Mouse (Mus musculus) forebrain, embryonic 12.5 days (tissue): ENCODE data around the gene Fam133b. TPM values are rescaled to one million over a fixed set of nuclear protein-coding genes. Genes with fewer than 3 reads are reported as not detected.

Experiments used
- ATAC-seq: fragments of 200-750 bp; cut with Nextera tagmentation; 2 replicates; pipeline ENCODE4 v1.8.0; 2017; ENCODE audit warnings: moderate TSS enrichment; ENCODE audit not compliant: low FRiP score
- H3K27ac ChIP-seq: fragments of 300-500 bp; sonication (generic); 2 replicates; pipeline ENCODE4 v1.5.1; 2016; ENCODE audit warnings: mild to moderate bottlenecking
- H3K27me3 ChIP-seq: fragments of 300-500 bp; sonication (generic); 2 replicates; pipeline ENCODE4 v1.6.1; 2016; ENCODE audit warnings: mild to moderate bottlenecking
- H3K36me3 ChIP-seq: fragments of 300-500 bp; sonication (generic); replicated peaks from 2 replicates; pipeline ENCODE4 v1.6.1; 2016; ENCODE audit warnings: mild to moderate bottlenecking
- H3K4me1 ChIP-seq: fragments of 300-500 bp; sonication (generic); 2 replicates; pipeline ENCODE4 v1.6.1; 2016
- H3K4me2 ChIP-seq: fragments of 300-500 bp; sonication (generic); 2 replicates; pipeline ENCODE4 v1.6.1; 2016; ENCODE audit warnings: mild to moderate bottlenecking, moderate library complexity
- H3K4me3 ChIP-seq: fragments of 300-500 bp; sonication (generic); replicated peaks from 2 replicates; pipeline ENCODE4 v1.5.1; 2016; ENCODE audit warnings: mild to moderate bottlenecking
- H3K9ac ChIP-seq: fragments of 300-500 bp; sonication (generic); 2 replicates; pipeline ENCODE4 v1.6.1; 2016; ENCODE audit warnings: mild to moderate bottlenecking
- H3K9me3 ChIP-seq: fragments of 300-500 bp; sonication (generic); 2 replicates; pipeline ENCODE4 v1.6.1; 2016
- WGBS: fragments of 180-500 bp; shearing (Covaris S2); methylation state at CpG from one replicate; pipeline ENCODE4 v1.1.7; 2016; 5-methylcytosine and 5-hydroxymethylcytosine counted together
- polyA plus RNA-seq: library from polyadenylated mRNA; unstranded; fragments of >200 nt; fragmentation: Nextera tagmentation; extraction: Ambion mirVana; gene quantifications from 2 replicates; pipeline ENCODE4 v1.2.1, GENCODE M21; 2016

The Fam133b gene
- polyA plus RNA-seq, 1 experiment from 2014 or later, result 44.6 TPM

GRCm38 (mm10) chr5:3505553-3505952 is 38.1 kb upstream of the Fam133b start:
- 77% methylated on average over 2 of the region's 2 CpGs for WGBS

GRCm38 (mm10) chr5:3508480-3509381 is 34.9 kb upstream of the Fam133b start:
- Histone ChIP-seq H3K27ac (no peak overlapping the region), H3K4me2 (no peak overlapping the region), H3K36me3 (no peaks in the 10 kb centered on the region), H3K4me1 (no peaks in the 10 kb centered on the region; the same call in 1 of the 2 replicates), H3K4me3 (no peak overlapping the region), H3K27me3 (no peaks in the 10 kb centered on the region), H3K9me3 (no peaks in the 10 kb centered on the region), H3K9ac (no peak overlapping the region)
- 83% methylated on average over 7 of the region's 7 CpGs for WGBS
- ATAC-seq, result no peak

More at GRCm38 (mm10) chr5:3505553-3505952, 38.1 kb upstream of the Fam133b start:
- Histone ChIP-seq H3K9ac (no peak overlapping the region), H3K9me3 (no peaks in the 10 kb centered on the region), H3K4me1 (peaks cover 3% of the 10 kb centered on the region; the same call in 1 of the 2 replicates), H3K27me3 (no peaks in the 10 kb centered on the region), H3K27ac (no peak overlapping the region), H3K36me3 (no peaks in the 10 kb centered on the region), H3K4me2 (no peak overlapping the region), H3K4me3 (no peak overlapping the region)
- no peak for ATAC-seq

GRCm38 (mm10) chr5:3509503-3509902 is 34.1 kb upstream of the Fam133b start:
- no peak for ATAC-seq
- no peaks in the 10 kb centered on the region for H3K9me3 ChIP-seq
- no peaks in the 10 kb centered on the region for H3K27me3 ChIP-seq
- H3K36me3 ChIP-seq, result no peaks in the 10 kb centered on the region
- H3K4me1 ChIP-seq, result no peaks in the 10 kb centered on the region; the same call in 1 of the 2 replicates
- H3K4me2 ChIP-seq, result no peak overlapping the region
- H3K9ac ChIP-seq, result no peak overlapping the region
- no peak overlapping the region for H3K4me3 ChIP-seq
- 88% methylated on average over 3 of the region's 3 CpGs for WGBS
- no peak overlapping the region for H3K27ac ChIP-seq

- no peak overlapping the region for H3K4me2 ChIP-seq
- H3K9ac ChIP-seq, result no peak overlapping the region
- no peaks in the 10 kb centered on the region; the same call in 1 of the 2 replicates for H3K4me1 ChIP-seq
- no peaks in the 10 kb centered on the region for H3K27me3 ChIP-seq
- no peak overlapping the region for H3K4me3 ChIP-seq
- H3K36me3 ChIP-seq, result no peaks in the 10 kb centered on the region
- H3K27ac ChIP-seq, result no peak overlapping the region
- H3K9me3 ChIP-seq, result no peaks in the 10 kb centered on the region
- no peak for ATAC-seq
- WGBS, result 81% methylated on average over 10 of the region's 10 CpGs
These were observed 32.4 kb upstream of the Fam133b start for GRCm38 (mm10) chr5:3511097-3511795.

- no peak overlapping the region for H3K4me3 ChIP-seq
- H3K9me3 ChIP-seq, result no peaks in the 10 kb centered on the region
- H3K4me1 ChIP-seq, result no peaks in the 10 kb centered on the region; the same call in 1 of the 2 replicates
- H3K27me3 ChIP-seq, result no peaks in the 10 kb centered on the region
- no peak overlapping the region for H3K27ac ChIP-seq
- H3K36me3 ChIP-seq, result no peaks in the 10 kb centered on the region
- ATAC-seq, result no peak
- WGBS, result 63% methylated on average over 4 of the region's 4 CpGs
- no peak overlapping the region for H3K4me2 ChIP-seq
- no peak overlapping the region for H3K9ac ChIP-seq
These were observed 31.0 kb upstream of the Fam133b start for GRCm38 (mm10) chr5:3512584-3512983.

- Histone ChIP-seq H3K4me2 (no peak overlapping the region), H3K27ac (no peak overlapping the region), H3K9me3 (no peaks in the 10 kb centered on the region), H3K27me3 (no peaks in the 10 kb centered on the region), H3K4me3 (no peak overlapping the region), H3K36me3 (no peaks in the 10 kb centered on the region), H3K4me1 (no peaks in the 10 kb centered on the region; the same call in 1 of the 2 replicates), H3K9ac (no peak overlapping the region)
- no peak for ATAC-seq
- 81% methylated on average over 8 of the region's 8 CpGs for WGBS
These were observed 28.7 kb upstream of the Fam133b start for GRCm38 (mm10) chr5:3514901-3515311.

- H3K4me2 ChIP-seq, result no peak overlapping the region
- WGBS, result 90% methylated on average over 9 of the region's 9 CpGs
- no peaks in the 10 kb centered on the region for H3K27me3 ChIP-seq
- H3K4me3 ChIP-seq, result no peak overlapping the region
- no peaks in the 10 kb centered on the region for H3K36me3 ChIP-seq
- H3K9ac ChIP-seq, result no peak overlapping the region
- H3K4me1 ChIP-seq, result no peaks in the 10 kb centered on the region; the same call in 1 of the 2 replicates
- no peak for ATAC-seq
- H3K9me3 ChIP-seq, result no peaks in the 10 kb centered on the region
- no peak overlapping the region for H3K27ac ChIP-seq
These were observed 28.2 kb upstream of the Fam133b start for GRCm38 (mm10) chr5:3515477-3515876.

GRCm38 (mm10) chr5:3516481-3517075 is 27.1 kb upstream of the Fam133b start:
- Histone ChIP-seq H3K4me2 (no peak overlapping the region), H3K9me3 (no peaks in the 10 kb centered on the region), H3K9ac (no peak overlapping the region), H3K27me3 (no peaks in the 10 kb centered on the region), H3K27ac (no peak overlapping the region), H3K4me3 (no peak overlapping the region), H3K36me3 (0 out of 2 replicates have a peak, but pooled peaks cover 5% of the 10 kb centered on the region), H3K4me1 (no peaks in the 10 kb centered on the region; the same call in 1 of the 2 replicates)
- 67% methylated on average over 9 of the region's 9 CpGs for WGBS
- ATAC-seq, result peak; percentile 51; the same call in 1 of the 2 replicates

- H3K27ac ChIP-seq, result 0 out of 2 replicates have a peak overlapping the region, but pooled peaks have one; percentile 5
- H3K9ac ChIP-seq, result no peak overlapping the region
- H3K9me3 ChIP-seq, result no peaks in the 10 kb centered on the region
- H3K4me1 ChIP-seq, result no peaks in the 10 kb centered on the region
- H3K36me3 ChIP-seq, result 0 out of 2 replicates have a peak, but pooled peaks cover 5% of the 10 kb centered on the region
- H3K4me2 ChIP-seq, result no peak overlapping the region
- WGBS, result 88% methylated on average over 18 of the region's 18 CpGs
- H3K27me3 ChIP-seq, result no peaks in the 10 kb centered on the region
- no peak for ATAC-seq
- no peak overlapping the region for H3K4me3 ChIP-seq
These were observed 22.9 kb upstream of the Fam133b start for GRCm38 (mm10) chr5:3520493-3521359.

GRCm38 (mm10) chr5:3521741-3522140 is 21.9 kb upstream of the Fam133b start:
- no peaks in the 10 kb centered on the region for H3K4me1 ChIP-seq
- no peak overlapping the region for H3K27ac ChIP-seq
- WGBS, result 86% methylated on average over 12 of the region's 12 CpGs
- no peaks in the 10 kb centered on the region for H3K9me3 ChIP-seq
- no peaks in the 10 kb centered on the region for H3K27me3 ChIP-seq
- no peak overlapping the region for H3K4me2 ChIP-seq
- H3K36me3 ChIP-seq, result 0 out of 2 replicates have a peak, but pooled peaks cover 5% of the 10 kb centered on the region
- ATAC-seq, result no peak
- no peak overlapping the region for H3K9ac ChIP-seq
- no peak overlapping the region for H3K4me3 ChIP-seq

GRCm38 (mm10) chr5:3522826-3523225 is 20.8 kb upstream of the Fam133b start:
- Histone ChIP-seq H3K27ac (no peak overlapping the region), H3K4me3 (no peak overlapping the region), H3K4me2 (no peak overlapping the region), H3K36me3 (0 out of 2 replicates have a peak, but pooled peaks cover 5% of the 10 kb centered on the region), H3K9ac (no peak overlapping the region), H3K9me3 (no peaks in the 10 kb centered on the region), H3K27me3 (no peaks in the 10 kb centered on the region), H3K4me1 (peaks cover 8% of the 10 kb centered on the region)
- WGBS, result 91% methylated on average over 10 of the region's 10 CpGs
- no peak for ATAC-seq
